Mouse (Mus musculus) embryonic facial prominence, embryonic 11.5 days (tissue): ENCODE measurements around the gene Ugt1a7c. TPM values are rescaled to one million over a fixed set of nuclear protein-coding genes. Genes with fewer than 3 reads are reported as not detected.

ENCODE experiments used
- ATAC-seq: fragments of 200-750 bp; cut with Nextera tagmentation; replicated peaks from 2 replicates; pipeline ENCODE4 v1.8.0; 2017; ENCODE audit warnings: low read depth; ENCODE audit not compliant: insufficient number of reproducible peaks, low FRiP score, low TSS enrichment
- DNase-seq: peaks from one replicate; pipeline ENCODE4 v3.0.0-alpha.2; 2015; ENCODE audit warnings: low spot score
- H3K27ac ChIP-seq: fragments of 300-500 bp; sonication (generic); replicated peaks from 2 replicates; pipeline ENCODE4 v1.5.1; 2014; ENCODE audit warnings: mild to moderate bottlenecking, low read depth, low read length, control low read depth
- H3K27me3 ChIP-seq: fragments of 300-500 bp; sonication (generic); 2 replicates; pipeline ENCODE4 v1.6.1; 2014; ENCODE audit warnings: mild to moderate bottlenecking, low read length, moderate library complexity, mixed read lengths; ENCODE audit not compliant: control insufficient read depth, insufficient read depth
- H3K36me3 ChIP-seq: fragments of 300-500 bp; sonication (generic); replicated peaks from 2 replicates; pipeline ENCODE4 v1.6.1; 2014; ENCODE audit warnings: low read depth, mild to moderate bottlenecking, low read length, moderate library complexity, mixed read lengths; ENCODE audit not compliant: control insufficient read depth, insufficient read depth
- H3K4me1 ChIP-seq: fragments of 300-500 bp; sonication (generic); 2 replicates; pipeline ENCODE4 v1.6.1; 2014; ENCODE audit warnings: low read length, mixed read lengths; ENCODE audit not compliant: control insufficient read depth, insufficient read depth
- H3K4me2 ChIP-seq: fragments of 300-500 bp; sonication (generic); 2 replicates; pipeline ENCODE4 v1.6.1; 2014; ENCODE audit warnings: low read depth, mild to moderate bottlenecking, control low read depth, low read length, moderate library complexity
- H3K4me3 ChIP-seq: fragments of 300-500 bp; sonication (generic); 2 replicates; pipeline ENCODE4 v1.5.1; 2014; ENCODE audit warnings: low read depth, low read length, control low read depth
- H3K9ac ChIP-seq: fragments of 300-500 bp; sonication (generic); replicated peaks from 2 replicates; pipeline ENCODE4 v1.6.1; 2014; ENCODE audit warnings: mild to moderate bottlenecking, control low read depth, low read length
- H3K9me3 ChIP-seq: fragments of 300-500 bp; sonication (generic); replicated peaks from 2 replicates; pipeline ENCODE4 v1.6.1; 2016; ENCODE audit warnings: mild to moderate bottlenecking, low read length, inconsistent platforms, mixed read lengths; ENCODE audit not compliant: control insufficient read depth
- WGBS: fragments of 180-500 bp; shearing (Covaris S2); extraction: QIAGEN DNeasy Blood & Tissue Kit; methylation state at CpG from one replicate; pipeline ENCODE4 v1.1.7; 2014; 5-methylcytosine and 5-hydroxymethylcytosine counted together
- polyA plus RNA-seq: library from polyadenylated mRNA; unstranded; fragments of >200 nt; fragmentation: Nextera tagmentation; extraction: Ambion mirVana; gene quantifications from 2 replicates; pipeline ENCODE4 v1.2.1, GENCODE M21; 2014

The Ugt1a7c gene
- polyA plus RNA-seq, 1 experiment from 2014 or later = 0.84 TPM

GRCm38 (mm10) chr1:88243861-88244260 lies 149.0 kb downstream of the Ugt1a7c start:
- no peak for ATAC-seq
- no peak overlapping the region for H3K27ac ChIP-seq
- no peaks in the 10 kb centered on the region for H3K36me3 ChIP-seq
- no peak for DNase-seq
- 68% methylated on average over 5 of the region's 5 CpGs for WGBS
- no peak overlapping the region for H3K9ac ChIP-seq
- H3K4me2 ChIP-seq = no peak overlapping the region
- peaks cover 92% of the 10 kb centered on the region for H3K9me3 ChIP-seq
- H3K4me1 ChIP-seq = no peaks in the 10 kb centered on the region
- H3K27me3 ChIP-seq = no peaks in the 10 kb centered on the region
- no peak overlapping the region for H3K4me3 ChIP-seq

GRCm38 (mm10) chr1:88245881-88246280 lies 151.0 kb downstream of the Ugt1a7c start:
- Histone ChIP-seq H3K36me3 (no peaks in the 10 kb centered on the region), H3K27ac (no peak overlapping the region), H3K9me3 (peaks cover 92% of the 10 kb centered on the region), H3K4me2 (no peak overlapping the region), H3K4me1 (no peaks in the 10 kb centered on the region), H3K9ac (no peak overlapping the region), H3K4me3 (no peak overlapping the region), H3K27me3 (no peaks in the 10 kb centered on the region)
- DNase-seq (no peak), ATAC-seq (no peak)
- 76% methylated on average over 6 of the region's 6 CpGs for WGBS

- Histone ChIP-seq H3K9me3 (peaks cover 92% of the 10 kb centered on the region), H3K9ac (no peak overlapping the region)
- WGBS = 47% methylated on average over 6 of the region's 6 CpGs
Measured at GRCm38 (mm10) chr1:88246386-88246785, 151.5 kb downstream of the Ugt1a7c start.

GRCm38 (mm10) chr1:88247660-88248059 lies 152.8 kb downstream of the Ugt1a7c start:
- DNase-seq (no peak), ATAC-seq (no peak)
- Histone ChIP-seq H3K9ac (no peak overlapping the region), H3K27me3 (no peaks in the 10 kb centered on the region), H3K4me1 (no peaks in the 10 kb centered on the region), H3K4me2 (no peak overlapping the region), H3K4me3 (no peak overlapping the region), H3K36me3 (no peaks in the 10 kb centered on the region), H3K27ac (no peak overlapping the region), H3K9me3 (peaks cover 94% of the 10 kb centered on the region)
- 56% methylated on average over 2 of the region's 2 CpGs for WGBS

More at GRCm38 (mm10) chr1:88246386-88246785, 151.5 kb downstream of the Ugt1a7c start:
- DNase-seq (no peak), ATAC-seq (no peak)
- Histone ChIP-seq H3K4me2 (no peak overlapping the region), H3K36me3 (no peaks in the 10 kb centered on the region), H3K4me3 (no peak overlapping the region), H3K27me3 (no peaks in the 10 kb centered on the region), H3K27ac (no peak overlapping the region), H3K4me1 (no peaks in the 10 kb centered on the region)

GRCm38 (mm10) chr1:88248658-88249057 lies 153.8 kb downstream of the Ugt1a7c start:
- Histone ChIP-seq H3K27me3 (no peaks in the 10 kb centered on the region), H3K9me3 (peaks cover 92% of the 10 kb centered on the region), H3K36me3 (no peaks in the 10 kb centered on the region), H3K4me1 (no peaks in the 10 kb centered on the region), H3K9ac (no peak overlapping the region), H3K4me2 (no peak overlapping the region), H3K27ac (no peak overlapping the region), H3K4me3 (no peak overlapping the region)
- 69% methylated on average over 4 of the region's 4 CpGs for WGBS
- no peak for ATAC-seq
- DNase-seq = no peak

- H3K27ac ChIP-seq = no peak overlapping the region
- 80% methylated on average over 7 of the region's 7 CpGs for WGBS
- H3K4me1 ChIP-seq = no peaks in the 10 kb centered on the region
- DNase-seq (no peak), ATAC-seq (no peak; the same call in 1 of the 2 replicates)
- no peak overlapping the region for H3K4me2 ChIP-seq
- H3K9me3 ChIP-seq = peaks cover 93% of the 10 kb centered on the region
- H3K9ac ChIP-seq = no peak overlapping the region
- H3K4me3 ChIP-seq = no peak overlapping the region
- no peaks in the 10 kb centered on the region for H3K27me3 ChIP-seq
- H3K36me3 ChIP-seq = no peaks in the 10 kb centered on the region
Measured at GRCm38 (mm10) chr1:88249596-88249995, 154.7 kb downstream of the Ugt1a7c start.

GRCm38 (mm10) chr1:88250023-88250422 lies 155.2 kb downstream of the Ugt1a7c start:
- H3K9me3 ChIP-seq = peaks cover 93% of the 10 kb centered on the region
- H3K27me3 ChIP-seq = no peaks in the 10 kb centered on the region
- no peak overlapping the region for H3K4me3 ChIP-seq
- no peak; the same call in 1 of the 2 replicates for ATAC-seq
- no peak overlapping the region for H3K27ac ChIP-seq
- no peak overlapping the region for H3K9ac ChIP-seq
- no peak overlapping the region for H3K4me2 ChIP-seq
- no peak for DNase-seq
- WGBS = 84% methylated on average over 5 of the region's 5 CpGs
- no peaks in the 10 kb centered on the region for H3K4me1 ChIP-seq
- H3K36me3 ChIP-seq = no peaks in the 10 kb centered on the region

- Histone ChIP-seq H3K4me1 (no peaks in the 10 kb centered on the region), H3K4me3 (no peak overlapping the region), H3K27me3 (no peaks in the 10 kb centered on the region), H3K4me2 (no peak overlapping the region), H3K36me3 (no peaks in the 10 kb centered on the region), H3K9ac (no peak overlapping the region), H3K27ac (no peak overlapping the region), H3K9me3 (peaks cover 90% of the 10 kb centered on the region)
- WGBS = 77% methylated on average over 8 of the region's 8 CpGs
- ATAC-seq (no peak), DNase-seq (no peak)
Measured at GRCm38 (mm10) chr1:88253106-88253505, 158.2 kb downstream of the Ugt1a7c start.
